Mouse (Mus musculus): ENCODE measurements around the gene Ap1b1.

DNA sequence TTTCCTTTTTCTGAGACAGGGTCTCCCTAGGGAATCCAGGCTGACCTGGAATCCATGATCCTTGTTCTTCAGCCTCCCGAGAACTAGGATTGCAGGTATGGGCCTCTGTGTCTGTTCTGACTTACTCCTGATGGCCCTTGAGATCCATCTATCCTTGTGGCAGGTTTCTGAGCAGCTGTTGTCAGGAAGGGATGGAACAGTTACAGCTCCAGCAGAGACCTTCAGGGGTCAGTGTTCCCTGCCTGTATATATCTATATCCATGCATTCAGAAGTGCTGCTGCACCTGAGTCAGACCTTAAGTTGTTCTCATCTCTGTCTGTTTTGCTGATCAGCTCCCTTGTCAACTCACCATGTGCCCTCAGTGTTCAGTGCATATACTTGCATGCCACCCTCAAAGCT lies 12.1 kb downstream of the Ap1b1 start:
- TF ChIP-seq CTCF (IDR thresholded peaks at IDR 0.05; ENCODE audit: control insufficient read depth, insufficient read depth, insufficient replicate concordance, low read depth, low read length): no peak
- no peak for TF ChIP-seq POLR2A (IDR thresholded peaks at IDR 0.05; ENCODE audit: control insufficient read depth, low read depth, low read length)

All from testis, adult 2 months (tissue).